Mouse (Mus musculus) neural tube, embryonic 13.5 days (tissue): ENCODE results near the gene Prelp. TPM values are rescaled to one million over a fixed set of nuclear protein-coding genes. Genes with fewer than 3 reads are reported as not detected.
"Not testable (repeated sequence)": the region's sequence is repeated elsewhere in the genome, so short reads cannot be mapped to it uniquely, and the experiment has no call there.

Experiments
- ATAC-seq: fragments of 200-750 bp; cut with Nextera tagmentation; 2 replicates; pipeline ENCODE4 v1.8.0; 2017; ENCODE audit warnings: low read depth, mild to moderate bottlenecking, moderate TSS enrichment, moderate library complexity
- H3K27ac ChIP-seq: fragments of 300-500 bp; sonication (generic); replicated peaks from 2 replicates; pipeline ENCODE4 v1.5.1; 2015; ENCODE audit warnings: moderate library complexity, mild to moderate bottlenecking, inconsistent platforms
- H3K27me3 ChIP-seq: fragments of 300-500 bp; sonication (generic); 2 replicates; pipeline ENCODE4 v1.6.1; 2015; ENCODE audit warnings: mild to moderate bottlenecking, inconsistent platforms
- H3K36me3 ChIP-seq: fragments of 300-500 bp; sonication (generic); 2 replicates; pipeline ENCODE4 v1.6.1; 2015; ENCODE audit warnings: mild to moderate bottlenecking, inconsistent platforms
- H3K4me1 ChIP-seq: fragments of 300-500 bp; sonication (generic); replicated peaks from 2 replicates; pipeline ENCODE4 v1.6.1; 2015; ENCODE audit warnings: inconsistent platforms
- H3K4me2 ChIP-seq: fragments of 300-500 bp; sonication (generic); 2 replicates; pipeline ENCODE4 v1.6.1; 2015; ENCODE audit warnings: inconsistent platforms, mild to moderate bottlenecking, moderate library complexity
- H3K4me3 ChIP-seq: fragments of 300-500 bp; sonication (generic); 2 replicates; pipeline ENCODE4 v1.5.1; 2015; ENCODE audit warnings: mild to moderate bottlenecking, inconsistent platforms
- H3K9ac ChIP-seq: fragments of 300-500 bp; sonication (generic); 2 replicates; pipeline ENCODE4 v1.6.1; 2015; ENCODE audit warnings: moderate library complexity, mild to moderate bottlenecking, inconsistent platforms
- H3K9me3 ChIP-seq: fragments of 300-500 bp; sonication (generic); 2 replicates; pipeline ENCODE4 v1.6.1; 2016; ENCODE audit warnings: inconsistent platforms
- WGBS: fragments of 180-500 bp; shearing (Covaris S2); methylation state at CpG from one replicate; pipeline ENCODE4 v1.1.7; 2015; 5-methylcytosine and 5-hydroxymethylcytosine counted together
- polyA plus RNA-seq: library from polyadenylated mRNA; unstranded; fragments of >200 nt; fragmentation: Nextera tagmentation; extraction: Ambion mirVana; gene quantifications from 2 replicates; pipeline ENCODE4 v1.2.1, GENCODE M21; 2015

The Prelp gene
- 8.2 and 10.1 TPM in 2 replicates for polyA plus RNA-seq

DNA sequence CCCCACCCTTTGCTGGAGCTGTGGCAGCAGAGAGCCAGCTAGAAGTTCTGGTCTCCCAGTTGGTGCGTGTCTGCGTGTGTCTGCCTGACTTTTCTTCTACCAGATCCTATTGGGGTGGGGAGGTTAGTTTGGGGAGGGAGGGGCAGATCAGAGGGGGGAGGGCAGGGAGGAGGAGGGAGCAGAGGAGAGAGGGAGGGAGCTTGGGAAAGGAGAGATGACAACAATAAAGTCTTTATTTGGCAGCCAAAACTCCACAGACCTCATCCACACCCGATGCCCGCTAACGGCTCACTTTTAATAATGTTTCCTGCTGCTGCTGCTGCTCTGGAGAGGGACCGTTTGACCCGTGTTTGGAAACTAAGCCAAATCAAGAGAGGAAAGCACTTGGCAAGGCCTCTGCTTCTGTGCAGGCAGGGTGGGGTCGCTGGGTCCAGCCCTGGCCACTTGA is at the start of gene Prelp:
Prelp (minus strand) TSS at position 111 of the 448 bp plus-strand sequence.
- H3K9me3 ChIP-seq, result no peaks in the 10 kb centered on the region
- no peaks in the 10 kb centered on the region for H3K27me3 ChIP-seq
- H3K27ac ChIP-seq, result peak within 1 kb of the TSS; percentile 42
- 26% methylated on average over 8 of the region's 8 CpGs for WGBS
- peaks cover 62% of the 10 kb centered on the region for H3K4me1 ChIP-seq
- ATAC-seq, result no peak
- H3K4me3 ChIP-seq, result peak within 1 kb of the TSS; percentile 19; the same call in 1 of the 2 replicates
- peak within 1 kb of the TSS; percentile 31 for H3K4me2 ChIP-seq
- H3K36me3 ChIP-seq, result no peaks in the 10 kb centered on the region
- peak within 1 kb of the TSS; percentile 22 for H3K9ac ChIP-seq

DNA sequence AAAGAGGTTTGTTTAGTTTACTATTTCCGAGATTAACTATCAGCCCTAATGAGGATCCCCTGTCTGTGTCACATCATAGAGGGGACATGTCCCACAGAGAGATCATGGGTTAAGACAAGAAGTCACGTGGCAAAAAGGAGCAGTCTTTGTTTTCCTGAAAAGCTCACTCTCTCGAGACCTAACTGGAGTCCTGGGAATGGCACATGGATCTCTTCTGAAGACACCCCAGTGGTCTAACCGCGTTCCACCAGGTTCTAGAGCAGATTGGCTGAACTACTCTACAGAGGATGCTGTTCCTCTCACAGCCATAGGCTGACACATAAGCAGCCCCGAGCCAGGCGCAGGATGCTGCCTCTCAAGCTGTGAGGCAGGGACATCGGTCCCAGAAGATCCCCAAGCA is 48.2 kb upstream of the Prelp start:
- H3K4me1 ChIP-seq, result peaks cover 8% of the 10 kb centered on the region; the same call in 1 of the 2 replicates
- H3K27me3 ChIP-seq, result no peaks in the 10 kb centered on the region
- no peaks in the 10 kb centered on the region for H3K9me3 ChIP-seq
- H3K9ac ChIP-seq, result no peak overlapping the region
- H3K4me2 ChIP-seq, result no peak overlapping the region
- WGBS, result 83% methylated on average over 8 of the region's 8 CpGs
- ATAC-seq, result no peak
- no peak overlapping the region for H3K4me3 ChIP-seq
- no peaks in the 10 kb centered on the region for H3K36me3 ChIP-seq
- no peak overlapping the region for H3K27ac ChIP-seq

DNA sequence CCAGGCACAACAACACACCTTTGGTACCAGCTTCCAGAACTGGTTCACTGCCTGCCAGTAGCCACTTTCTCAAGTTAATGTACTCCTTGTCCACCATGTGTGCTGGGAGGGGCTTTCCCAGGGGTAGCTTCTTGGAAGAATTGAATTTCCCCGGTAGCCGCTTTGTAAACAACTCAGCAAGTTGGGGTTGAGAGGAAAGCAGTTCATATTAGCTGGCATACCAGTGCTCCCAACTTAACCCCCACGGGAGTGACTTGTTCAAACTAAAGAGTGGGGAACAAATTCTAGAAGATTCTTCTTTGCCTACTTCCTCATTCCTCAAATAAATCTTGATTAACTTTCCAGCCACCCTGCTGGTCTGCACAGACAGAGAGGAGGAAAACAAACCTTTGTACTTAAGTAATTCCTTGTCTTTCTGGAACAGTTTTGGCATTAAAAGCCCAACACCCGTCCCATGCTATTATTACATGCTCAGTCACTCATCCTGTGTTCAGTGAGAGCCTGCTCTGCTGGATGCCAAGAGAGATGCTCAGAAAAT is 47.6 kb upstream of the Prelp start:
- ATAC-seq, result no peak
- no peaks in the 10 kb centered on the region for H3K27me3 ChIP-seq
- no peaks in the 10 kb centered on the region for H3K9me3 ChIP-seq
- H3K9ac ChIP-seq, result no peak overlapping the region
- H3K27ac ChIP-seq, result no peak overlapping the region
- no peak overlapping the region for H3K4me2 ChIP-seq
- no peak overlapping the region for H3K4me3 ChIP-seq
- WGBS, result 76% methylated on average over 4 of the region's 4 CpGs
- peaks cover 8% of the 10 kb centered on the region; the same call in 1 of the 2 replicates for H3K4me1 ChIP-seq
- no peaks in the 10 kb centered on the region for H3K36me3 ChIP-seq

DNA sequence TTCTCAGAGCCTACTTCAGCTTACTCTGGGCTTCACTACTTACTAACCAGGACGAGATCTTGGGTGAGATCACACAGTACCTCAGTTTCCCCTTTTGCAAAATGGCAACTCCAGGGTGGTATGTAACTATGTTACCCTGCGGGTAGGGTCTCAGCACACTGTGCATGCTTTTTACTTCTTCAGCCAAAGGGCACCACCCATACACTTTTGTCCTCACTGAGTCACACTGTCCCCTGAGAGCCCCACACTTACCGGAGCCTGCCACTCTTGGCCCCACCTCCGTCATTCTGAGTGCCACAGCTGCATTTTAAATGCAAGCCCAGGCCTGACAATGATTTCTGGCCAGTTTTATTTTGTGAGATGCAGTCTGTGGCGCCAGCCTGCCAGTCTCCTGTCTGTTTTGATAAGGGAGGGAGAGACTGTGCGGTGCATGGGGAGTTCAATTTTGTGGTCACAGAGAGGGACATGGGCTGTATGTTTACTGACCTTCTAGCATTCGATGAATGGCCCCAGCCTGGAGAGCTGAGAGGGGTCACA is 46.3 kb upstream of the Prelp start:
- Histone ChIP-seq H3K9ac (no peak overlapping the region), H3K9me3 (no peaks in the 10 kb centered on the region), H3K4me2 (no peak overlapping the region), H3K4me1 (peaks cover 8% of the 10 kb centered on the region; the same call in 1 of the 2 replicates), H3K4me3 (no peak overlapping the region), H3K27me3 (no peaks in the 10 kb centered on the region), H3K36me3 (no peaks in the 10 kb centered on the region), H3K27ac (no peak overlapping the region)
- ATAC-seq, result no peak
- WGBS, result 70% methylated on average over 7 of the region's 7 CpGs

DNA sequence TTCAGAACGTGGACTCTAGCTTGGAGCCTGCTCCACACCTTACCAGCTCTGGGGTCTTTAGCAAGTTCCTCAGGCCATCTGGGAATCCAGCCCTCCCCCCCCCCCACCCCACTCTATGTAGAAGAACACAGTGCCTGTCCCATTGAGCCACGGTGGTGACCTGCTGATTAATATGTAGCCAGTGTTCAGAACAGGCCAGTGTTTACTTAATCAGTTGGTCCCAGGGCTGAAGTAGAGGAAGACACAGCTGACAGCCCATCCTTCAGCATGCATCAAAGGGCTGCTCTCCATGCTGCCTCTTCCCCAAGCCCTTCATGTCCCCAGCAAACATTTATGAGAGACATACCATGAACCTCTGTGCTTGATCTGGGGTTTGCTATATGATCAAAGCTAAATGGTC is 44.8 kb upstream of the Prelp start:
- Histone ChIP-seq H3K4me2 (no peak overlapping the region), H3K36me3 (no peaks in the 10 kb centered on the region), H3K4me1 (peaks cover 19% of the 10 kb centered on the region), H3K4me3 (no peak overlapping the region), H3K27ac (no peak overlapping the region), H3K27me3 (no peaks in the 10 kb centered on the region), H3K9ac (no peak overlapping the region), H3K9me3 (no peaks in the 10 kb centered on the region)
- WGBS, result 66% methylated on average over 2 of the region's 2 CpGs
- no peak for ATAC-seq

DNA sequence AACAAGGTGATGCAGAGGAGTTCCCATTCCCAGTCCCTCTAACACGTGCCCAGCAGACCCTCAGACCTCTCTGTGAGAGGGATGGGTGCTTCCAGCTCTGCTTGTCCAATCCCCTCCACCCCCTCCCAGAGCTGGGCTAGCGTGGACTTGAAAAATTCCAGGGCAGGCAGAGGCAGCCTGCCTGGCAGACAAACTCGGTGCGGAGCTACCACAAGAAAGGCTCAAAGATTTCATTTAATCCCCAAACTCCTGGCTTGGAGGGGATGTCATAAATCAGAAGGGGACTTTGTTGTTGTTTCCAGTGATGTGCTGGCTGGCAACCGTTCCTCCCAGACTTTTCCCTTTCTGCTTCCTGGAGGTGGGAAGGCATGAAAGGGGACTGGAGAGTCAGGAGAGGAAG is 44.1 kb upstream of the Prelp start:
- Histone ChIP-seq H3K4me1 (peaks cover 19% of the 10 kb centered on the region), H3K9ac (no peak overlapping the region), H3K4me3 (no peak overlapping the region), H3K4me2 (no peak overlapping the region), H3K27ac (peak overlapping the region; percentile 34; the same call in 1 of the 2 replicates), H3K36me3 (no peaks in the 10 kb centered on the region), H3K27me3 (no peaks in the 10 kb centered on the region), H3K9me3 (no peaks in the 10 kb centered on the region)
- WGBS, result 17% methylated on average over 5 of the region's 5 CpGs
- ATAC-seq, result no peak

DNA sequence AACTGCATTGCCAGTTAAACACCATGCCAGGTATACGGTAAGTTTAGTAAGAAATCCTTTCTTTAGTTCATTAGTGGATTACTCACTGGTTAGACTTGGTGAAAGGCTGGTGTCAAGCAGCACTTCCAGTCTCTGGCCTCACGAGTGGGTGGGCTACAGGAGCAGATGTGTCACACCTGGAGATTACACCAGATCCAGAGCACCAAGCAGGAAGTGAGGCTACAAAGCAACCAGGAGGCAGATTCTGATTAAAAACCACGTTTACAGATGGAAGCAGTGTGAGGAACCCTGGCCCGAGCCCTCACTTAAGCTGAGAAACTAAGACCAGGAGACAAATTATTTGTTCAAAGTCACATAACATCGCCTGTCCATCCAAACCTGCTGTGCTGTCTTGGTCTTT is 43.5 kb upstream of the Prelp start:
- no peaks in the 10 kb centered on the region for H3K27me3 ChIP-seq
- no peak for ATAC-seq
- H3K27ac ChIP-seq, result peak overlapping the region; percentile 34; the same call in 1 of the 2 replicates
- no peaks in the 10 kb centered on the region for H3K36me3 ChIP-seq
- 77% methylated on average over 5 of the region's 5 CpGs for WGBS
- peaks cover 19% of the 10 kb centered on the region for H3K4me1 ChIP-seq
- H3K4me2 ChIP-seq, result no peak overlapping the region
- H3K9me3 ChIP-seq, result no peaks in the 10 kb centered on the region
- H3K9ac ChIP-seq, result no peak overlapping the region
- no peak overlapping the region for H3K4me3 ChIP-seq

DNA sequence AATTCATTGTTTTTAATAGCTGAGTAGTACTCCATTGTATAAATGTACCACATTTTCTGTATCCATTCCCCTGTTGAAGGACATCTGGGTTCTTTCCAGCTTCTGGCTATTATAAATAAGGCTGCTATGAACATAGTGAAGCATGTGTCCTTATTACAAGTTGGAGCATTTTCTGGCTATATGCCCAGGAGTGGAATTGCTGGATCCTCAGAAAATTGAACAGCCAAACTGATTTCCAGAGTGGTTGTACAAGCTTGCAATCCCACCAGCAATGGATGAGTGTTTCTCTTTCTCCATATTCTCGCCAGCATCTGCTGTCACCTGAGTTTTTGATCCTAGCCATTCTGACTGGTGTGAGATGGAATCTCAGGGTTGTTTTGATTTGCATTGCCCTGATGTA is 42.4 kb upstream of the Prelp start:
- not testable (repeated sequence) for ATAC-seq, H3K9ac ChIP-seq, H3K9me3 ChIP-seq, H3K36me3 ChIP-seq, H3K27me3 ChIP-seq, H3K27ac ChIP-seq, H3K4me3 ChIP-seq, H3K4me2 ChIP-seq
- WGBS, result 97% methylated on average over 1 of the region's 1 CpGs
- peaks cover 19% of the 10 kb centered on the region for H3K4me1 ChIP-seq

DNA sequence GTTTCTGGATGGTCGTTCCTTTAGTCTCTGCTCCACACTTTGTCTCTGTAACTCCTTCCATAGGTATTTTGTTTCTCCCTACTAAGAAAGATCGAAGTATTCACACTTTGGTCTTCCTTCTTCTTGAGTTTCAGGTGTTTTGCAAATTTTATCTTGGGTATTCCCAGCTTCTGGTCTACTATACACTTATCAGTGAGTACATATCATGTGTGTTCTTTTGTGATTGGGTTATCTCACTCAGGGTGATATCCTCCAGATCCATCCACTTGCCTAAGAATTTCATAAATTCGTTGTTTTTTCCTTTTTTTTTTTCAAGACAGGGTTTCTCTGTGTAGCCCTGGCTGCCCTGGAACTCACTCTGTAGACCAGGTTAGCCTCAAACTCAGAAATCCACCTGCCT is 41.9 kb upstream of the Prelp start:
- H3K4me3 ChIP-seq, H3K9ac ChIP-seq, H3K27me3 ChIP-seq, H3K4me2 ChIP-seq, H3K27ac ChIP-seq, H3K9me3 ChIP-seq, ATAC-seq, H3K36me3 ChIP-seq: not testable (repeated sequence)
- H3K4me1 ChIP-seq, result peaks cover 19% of the 10 kb centered on the region
- 82% methylated on average over 3 of the region's 3 CpGs for WGBS

DNA sequence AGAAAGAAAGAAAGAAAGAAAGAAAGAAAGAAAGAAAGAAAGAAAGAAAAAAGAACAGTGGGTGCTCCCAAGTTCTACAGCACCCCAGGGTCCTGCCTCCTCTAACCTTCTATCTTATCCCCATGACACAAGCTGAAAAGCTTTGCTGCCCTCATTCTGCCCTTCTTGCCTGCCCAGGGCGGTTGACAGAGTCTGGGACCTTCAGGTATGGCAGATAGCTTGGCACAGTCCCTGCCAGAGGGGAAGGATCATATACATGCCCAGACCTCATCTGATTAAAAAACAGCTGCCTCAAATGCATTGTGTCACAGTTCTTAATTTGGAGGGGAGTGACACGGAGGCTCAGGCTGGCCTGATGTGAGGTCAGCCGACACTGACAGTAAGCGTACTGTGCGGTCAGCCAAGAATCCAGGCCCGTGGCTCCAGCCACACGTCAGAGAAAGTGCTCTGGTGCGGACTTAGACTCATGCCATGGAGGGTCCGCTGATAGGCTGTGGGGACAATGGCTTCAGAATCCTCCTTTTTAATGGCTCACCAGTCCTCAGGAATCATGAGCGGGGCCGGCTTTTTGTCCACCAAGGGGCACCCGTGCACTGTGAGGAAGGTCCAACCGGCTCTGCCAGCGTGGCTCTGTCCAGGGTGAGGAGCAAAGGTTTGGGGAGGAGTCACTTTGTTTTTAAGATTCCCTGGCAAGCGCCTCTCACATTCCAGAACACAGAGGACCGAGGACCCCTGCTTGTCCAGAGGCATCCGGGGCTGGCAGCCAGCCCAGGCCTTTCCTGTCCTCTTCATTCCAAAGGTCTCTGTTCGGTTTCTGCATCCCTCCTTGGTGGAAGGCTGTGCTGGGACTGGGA is 40.3 kb upstream of the Prelp start:
- WGBS, result 21% methylated on average over 18 of the region's 18 CpGs
- H3K27me3 ChIP-seq, result no peaks in the 10 kb centered on the region
- no peak overlapping the region for H3K4me3 ChIP-seq
- no peak overlapping the region for H3K27ac ChIP-seq
- peak overlapping the region; percentile 24; the same call in 1 of the 2 replicates for H3K4me2 ChIP-seq
- H3K9ac ChIP-seq, result 0 out of 2 replicates have a peak overlapping the region, but pooled peaks have one; percentile 41
- H3K4me1 ChIP-seq, result peaks cover 15% of the 10 kb centered on the region
- peak; percentile 81; the same call in 1 of the 2 replicates for ATAC-seq
- H3K9me3 ChIP-seq, result no peaks in the 10 kb centered on the region
- H3K36me3 ChIP-seq, result no peaks in the 10 kb centered on the region

DNA sequence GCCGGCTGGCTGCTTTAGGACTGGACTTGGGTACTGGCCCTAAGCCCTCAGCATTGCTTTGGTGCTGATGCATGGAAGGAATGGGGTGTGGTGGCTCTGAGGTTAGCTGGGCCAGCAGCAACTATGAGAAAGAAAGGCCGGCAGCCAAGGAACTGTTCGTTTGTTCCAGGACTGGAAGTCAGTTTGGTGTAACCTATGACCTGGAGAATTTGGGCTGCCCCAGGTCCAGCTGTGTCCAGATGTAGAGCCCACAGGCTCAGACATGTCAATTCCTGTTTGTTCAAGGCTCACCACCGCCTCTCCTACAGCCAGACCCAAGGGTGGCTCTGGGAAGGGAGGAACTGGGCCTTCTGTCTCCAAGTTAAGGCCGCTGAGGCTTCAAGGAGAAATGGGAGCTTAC is 38.3 kb upstream of the Prelp start:
- Histone ChIP-seq H3K36me3 (no peaks in the 10 kb centered on the region), H3K27ac (no peak overlapping the region), H3K9ac (no peak overlapping the region), H3K27me3 (no peaks in the 10 kb centered on the region), H3K4me2 (no peak overlapping the region), H3K9me3 (no peaks in the 10 kb centered on the region), H3K4me3 (no peak overlapping the region), H3K4me1 (peaks cover 12% of the 10 kb centered on the region)
- ATAC-seq, result no peak
- 76% methylated on average over 5 of the region's 5 CpGs for WGBS

DNA sequence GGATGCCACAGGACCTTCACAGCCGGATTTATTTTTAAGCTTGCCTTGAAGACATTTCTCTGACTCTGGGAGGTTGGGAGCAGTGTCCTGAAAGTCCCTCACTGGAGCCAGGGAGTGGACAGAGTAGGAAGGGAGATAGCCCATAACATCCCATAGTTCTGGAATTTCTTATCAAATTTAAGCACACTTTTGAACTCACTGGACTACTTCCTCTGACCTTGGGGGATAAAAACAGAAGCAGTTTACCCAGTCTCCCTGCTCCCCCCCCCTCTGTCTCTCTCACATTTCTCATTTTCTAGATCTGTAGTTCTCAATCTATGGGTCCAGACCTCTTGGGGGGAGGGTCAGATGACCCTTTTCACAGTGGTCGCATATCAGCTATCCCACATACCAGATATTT is 32.8 kb upstream of the Prelp start:
- Histone ChIP-seq H3K9me3 (no peaks in the 10 kb centered on the region), H3K36me3 (no peaks in the 10 kb centered on the region), H3K27ac (peak overlapping the region; percentile 54; the same call in 1 of the 2 replicates), H3K9ac (no peak overlapping the region), H3K27me3 (no peaks in the 10 kb centered on the region), H3K4me1 (peaks cover 10% of the 10 kb centered on the region), H3K4me3 (no peak overlapping the region), H3K4me2 (no peak overlapping the region)
- ATAC-seq, result no peak
- 75% methylated on average over 2 of the region's 2 CpGs for WGBS
